Mouse (Mus musculus): ENCODE measurements around the gene Gm45618. TPM values are rescaled to one million over a fixed set of nuclear protein-coding genes. Genes with fewer than 3 reads are reported as not detected.

The Gm45618 gene
- total RNA-seq, 4 experiments from 2014 or later: not detected

- DNase-seq: no peak
Measured at GRCm38 (mm10) chr7:142093696-142094240, 26.8 kb downstream of the Gm45618 start.

- no peak for DNase-seq
Measured at GRCm38 (mm10) chr7:142092991-142093390, 27.5 kb downstream of the Gm45618 start.

- DNase-seq: no peak
Measured at GRCm38 (mm10) chr7:142091848-142092247, 28.7 kb downstream of the Gm45618 start.

DNA sequence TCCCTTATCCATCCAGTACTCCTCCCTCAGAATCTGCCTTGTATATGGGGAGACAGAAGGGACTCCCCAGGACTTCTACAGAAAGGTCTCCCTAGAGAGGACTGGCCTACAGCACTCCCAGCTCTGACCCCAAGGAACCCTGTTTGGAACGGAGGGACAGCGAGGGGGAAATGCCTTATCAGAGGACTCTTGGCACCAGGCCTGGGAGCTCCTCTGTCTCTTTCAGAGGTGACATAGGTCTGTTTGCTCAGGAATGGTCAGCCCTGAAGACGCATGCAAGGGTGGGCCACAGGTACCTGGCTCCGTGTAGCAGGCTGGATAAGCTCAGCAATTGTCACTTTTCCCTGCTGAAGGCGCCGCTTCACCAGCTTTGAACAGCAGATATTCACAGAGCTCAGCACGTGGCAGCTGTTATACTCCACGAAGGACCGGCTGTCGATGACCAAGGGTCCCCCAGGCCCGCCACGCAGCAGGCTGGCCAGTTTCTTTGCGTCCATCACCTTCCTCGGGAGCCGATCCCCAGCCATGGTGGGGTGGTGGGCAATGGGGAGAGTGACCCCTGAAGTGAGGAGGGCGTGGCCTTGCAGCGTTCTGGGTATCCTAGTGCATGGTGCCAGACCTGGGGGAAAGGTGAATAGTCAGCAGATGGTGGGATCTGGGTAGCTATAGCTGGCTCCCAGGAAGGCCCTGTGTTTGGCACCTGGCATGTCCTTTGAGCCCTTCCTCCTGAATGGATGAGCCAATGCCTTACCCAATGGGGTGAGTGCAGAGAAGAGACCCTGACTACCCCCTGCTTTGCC, 30.7 kb downstream of the Gm45618 start:
- no peak for DNase-seq

DNA sequence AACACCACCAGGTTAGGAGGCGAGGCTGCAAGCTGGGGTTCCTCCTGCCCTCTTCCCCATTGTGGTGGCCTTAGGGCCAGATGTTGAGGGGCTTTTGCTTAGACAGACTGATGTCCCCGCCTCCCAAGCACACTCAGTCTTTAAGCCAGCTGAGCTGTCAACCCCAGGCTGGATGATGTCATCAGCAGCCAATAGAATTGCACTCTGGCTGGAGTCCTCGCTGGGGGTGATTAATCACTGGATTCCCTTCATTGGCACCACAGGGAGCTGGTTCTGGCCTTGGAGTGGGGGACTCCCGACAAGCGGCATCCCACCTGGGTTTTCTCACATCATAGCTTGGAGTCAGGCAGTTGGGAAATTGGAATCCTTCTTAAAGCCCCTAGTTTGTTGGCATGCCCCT, 31.6 kb downstream of the Gm45618 start:
- peak; percentile 79 for DNase-seq

DNA sequence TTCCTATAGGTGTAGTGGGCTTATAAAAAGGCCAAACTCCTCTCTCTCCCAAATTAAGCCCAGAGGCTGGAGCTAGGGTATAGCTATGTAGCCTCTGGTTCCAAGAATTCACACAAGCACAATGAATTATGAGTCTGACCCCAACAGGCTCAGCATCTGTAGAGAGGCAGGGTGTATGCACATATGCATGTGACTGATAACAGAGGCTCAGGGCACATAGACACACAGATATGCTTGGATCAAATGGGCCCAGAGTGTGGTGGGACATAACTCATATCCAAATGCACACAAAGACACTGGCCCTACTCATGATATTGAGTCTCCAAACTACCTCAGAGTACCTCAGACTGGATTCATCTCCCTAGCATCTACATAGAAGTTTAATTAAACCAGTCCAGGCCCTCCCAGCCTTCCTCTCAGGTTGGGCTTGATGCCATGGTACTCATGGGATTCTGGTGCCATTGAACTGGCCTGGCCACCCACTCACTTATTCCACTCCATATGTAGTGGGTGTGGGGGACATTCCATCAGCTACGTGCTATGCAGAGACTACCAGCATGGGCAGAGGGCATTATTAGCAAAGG, 33.4 kb downstream of the Gm45618 start:
- no peak for DNase-seq

DNA sequence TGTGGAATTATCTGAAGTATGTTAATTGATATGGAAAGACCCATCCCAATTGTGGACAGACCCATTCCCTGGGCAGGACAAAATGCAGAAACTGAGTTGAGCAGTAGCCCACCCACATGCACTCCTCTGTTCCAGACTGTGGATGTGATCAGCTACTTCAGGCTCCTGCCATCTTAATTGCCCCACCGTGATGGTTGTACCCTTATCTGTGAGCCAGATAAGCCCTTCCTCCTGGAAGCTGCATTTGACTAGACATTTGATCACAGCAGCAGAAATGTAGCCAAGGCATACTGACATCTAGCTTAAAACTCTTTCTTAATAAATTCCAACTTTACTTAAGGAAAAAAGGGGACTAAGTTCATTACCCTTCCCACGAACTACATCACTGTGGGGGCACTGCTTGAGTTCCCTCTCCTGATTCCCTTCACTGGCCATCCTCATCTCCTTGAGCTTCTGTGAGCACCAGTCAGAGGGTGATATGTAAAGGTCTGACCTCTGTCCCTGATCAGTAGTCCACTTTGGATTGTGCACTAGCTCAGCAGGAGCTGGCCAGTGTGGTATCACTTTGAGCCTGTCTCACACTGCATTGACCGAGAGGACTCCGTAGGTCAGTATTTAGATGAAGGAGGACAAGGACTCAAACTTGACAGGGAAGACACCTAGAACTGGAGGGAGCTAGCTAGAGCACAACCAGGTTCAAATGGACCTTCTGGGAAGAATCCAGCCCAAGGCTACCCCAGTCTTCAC, 34.2 kb downstream of the Gm45618 start:
- DNase-seq: no peak

DNA sequence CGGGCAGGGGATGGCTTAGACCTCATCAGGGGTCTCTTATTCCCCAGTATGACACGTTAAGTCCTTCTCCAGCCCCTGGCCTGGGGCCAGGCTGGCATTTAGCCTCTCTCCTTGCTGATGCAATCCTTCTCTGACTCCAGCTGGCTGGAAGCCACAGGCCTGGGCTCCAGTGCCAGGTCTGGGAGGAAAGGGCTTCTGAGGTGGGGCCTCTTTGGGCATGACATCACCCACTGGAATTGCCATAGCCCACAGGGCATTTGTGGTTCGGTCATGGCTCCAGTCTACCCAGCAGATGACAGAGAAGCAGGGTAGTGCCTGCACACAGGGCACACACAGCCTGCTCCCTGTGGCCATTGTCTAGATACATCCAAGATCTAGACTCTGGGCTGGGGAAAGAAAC, 35.7 kb downstream of the Gm45618 start:
- peak; percentile 91 for DNase-seq

- no peak for DNase-seq
Measured at GRCm38 (mm10) chr7:142084395-142084794, 36.1 kb downstream of the Gm45618 start.

DNA sequence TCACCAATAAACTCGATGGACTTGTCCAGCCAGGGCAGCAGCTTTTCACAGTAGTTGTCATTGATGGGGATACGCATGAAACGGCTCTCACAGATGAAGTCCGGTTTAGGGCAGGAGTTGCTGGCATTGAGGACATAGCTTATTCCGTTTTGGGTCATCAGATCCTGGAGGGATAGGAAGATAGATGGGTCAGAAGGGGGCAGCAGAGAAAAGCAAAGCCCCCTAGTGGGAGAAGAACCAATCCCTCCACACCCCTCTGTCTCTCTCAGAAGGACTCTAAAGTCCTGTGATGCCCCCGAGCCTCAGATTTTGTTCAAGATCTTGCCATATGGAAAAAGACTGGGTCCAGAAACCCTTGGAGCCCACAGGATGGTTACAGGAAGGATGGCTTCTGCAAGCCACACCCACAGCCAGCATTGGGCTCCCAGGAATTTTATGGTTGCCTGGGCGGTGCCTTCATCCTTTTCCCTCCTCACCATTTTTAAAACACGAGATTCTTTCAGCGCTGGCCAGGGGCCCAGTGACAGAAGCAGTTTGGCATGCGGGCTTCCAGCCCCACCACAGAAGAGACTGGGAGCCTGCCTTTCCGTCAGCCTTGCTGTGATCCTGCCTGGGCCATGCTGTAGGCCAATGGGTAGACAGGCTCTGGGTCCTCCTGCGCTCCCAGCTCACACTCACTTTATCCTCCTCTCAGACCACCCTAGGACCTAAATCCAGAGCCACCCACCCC, 36.8 kb downstream of the Gm45618 start:
- no peak for DNase-seq

DNA sequence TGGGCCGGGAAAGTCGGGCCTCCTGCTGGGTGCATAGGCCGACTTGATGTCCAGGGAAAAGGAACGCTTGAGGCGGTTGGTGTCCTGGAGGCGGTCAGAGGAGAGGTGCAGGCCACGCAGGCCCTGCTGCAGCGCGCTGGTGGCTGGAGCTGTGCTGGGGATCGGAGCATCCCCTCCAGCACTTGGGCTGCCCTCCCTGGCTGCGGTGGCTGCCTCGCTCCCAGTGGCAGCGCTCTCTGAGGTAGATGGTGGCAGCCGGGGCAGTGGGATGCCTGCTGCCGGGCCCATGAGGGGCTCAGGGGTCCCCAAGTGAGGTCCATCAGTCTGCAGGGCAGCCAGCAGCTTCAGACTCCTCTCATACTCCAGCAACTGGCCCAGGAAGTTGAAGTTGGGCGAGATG, 37.9 kb downstream of the Gm45618 start:
- no peak for DNase-seq

GRCm38 (mm10) chr7:142082179-142082578, 38.4 kb downstream of the Gm45618 start:
- no peak for DNase-seq

DNA sequence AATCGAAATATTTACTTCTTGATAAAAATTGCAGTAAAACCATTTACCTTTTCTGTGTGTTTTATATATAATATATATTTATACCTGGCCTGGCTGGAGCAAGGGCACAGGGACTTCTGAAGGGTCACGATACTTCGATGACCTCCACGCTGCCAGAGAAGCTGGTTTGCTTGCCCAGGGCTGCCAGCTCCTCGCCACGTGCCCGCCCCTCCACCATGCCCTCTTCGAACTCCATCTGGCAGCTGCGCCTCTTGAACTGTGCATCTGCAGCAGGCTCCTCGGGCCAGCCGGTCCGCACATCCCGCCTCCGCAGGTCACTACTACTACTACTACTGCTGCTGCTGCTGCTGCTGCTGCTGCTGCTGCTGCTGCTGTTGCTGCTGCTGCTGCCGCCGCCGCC, 38.8 kb downstream of the Gm45618 start:
- DNase-seq: no peak

- no peak for DNase-seq
Measured at GRCm38 (mm10) chr7:142080876-142081275, 39.7 kb downstream of the Gm45618 start.

DNA sequence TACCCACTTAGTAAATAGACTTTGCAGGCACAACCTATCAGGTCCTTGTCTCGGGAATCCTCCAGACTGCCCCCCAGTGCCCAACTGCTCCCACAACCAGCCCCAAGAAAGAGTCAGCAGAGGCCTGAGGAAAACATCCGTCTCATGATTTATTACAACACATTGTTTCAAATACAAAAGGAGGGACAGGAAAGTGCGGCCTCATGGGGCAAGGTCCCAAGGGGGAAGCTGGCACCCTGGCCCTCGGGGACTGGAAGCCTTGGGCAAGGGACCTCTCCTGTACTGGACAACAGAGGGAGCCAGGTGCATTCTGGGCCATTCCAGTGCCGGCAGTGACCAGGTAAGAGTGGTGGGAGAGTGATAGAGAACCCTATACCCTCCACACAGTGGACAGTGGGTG, 41.2 kb downstream of the Gm45618 start:
- no peak for DNase-seq

DNA sequence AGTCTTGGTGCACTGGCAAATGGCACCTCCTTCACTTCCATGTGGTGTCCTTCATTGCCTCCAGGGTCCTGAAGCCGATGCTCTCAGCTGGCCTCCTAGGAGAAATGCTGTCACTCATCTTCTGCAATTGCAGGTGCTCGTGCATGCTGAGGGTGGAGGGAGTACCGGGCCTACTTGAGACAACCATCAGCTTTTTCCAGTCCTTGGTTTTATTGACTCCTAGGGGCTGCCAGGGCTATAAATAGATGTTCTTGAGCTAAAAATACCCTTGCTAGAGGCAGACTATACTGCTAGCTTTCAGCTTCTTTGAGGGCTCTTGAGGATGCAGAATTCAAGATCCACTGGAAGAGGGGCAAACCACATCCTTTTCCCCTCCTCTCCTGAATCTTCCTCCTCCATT, 43.4 kb downstream of the Gm45618 start:
- DNase-seq: no peak

GRCm38 (mm10) chr7:142074146-142074886, 46.2 kb downstream of the Gm45618 start:
- no peak for DNase-seq

GRCm38 (mm10) chr7:142071717-142072116, 48.8 kb downstream of the Gm45618 start:
- DNase-seq: no peak

DNA sequence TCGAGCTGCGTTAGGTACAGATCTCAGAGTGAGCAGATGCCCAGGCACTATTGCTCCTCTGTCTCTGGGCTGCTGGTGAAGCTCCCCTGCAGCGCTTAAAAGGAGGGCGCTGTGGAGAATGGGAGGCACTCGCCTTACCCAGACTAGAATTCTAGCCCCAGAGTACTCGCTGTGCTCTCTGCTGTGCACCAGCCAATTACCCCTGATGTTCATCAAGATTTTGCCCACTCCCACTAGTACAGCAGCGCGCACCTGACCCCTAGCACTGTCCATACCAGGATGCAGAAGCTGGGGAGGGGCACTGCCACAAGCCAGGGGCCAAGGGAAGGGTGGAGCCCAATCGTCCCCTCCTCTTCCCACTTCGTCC, 49.3 kb downstream of the Gm45618 start:
- DNase-seq: no peak

GRCm38 (mm10) chr7:142070458-142071211, 49.9 kb downstream of the Gm45618 start:
- DNase-seq: no peak
